Mouse (Mus musculus): ENCODE results near the gene Dock2. TPM values are rescaled to one million over a fixed set of nuclear protein-coding genes. Genes with fewer than 3 reads are reported as not detected.

The Dock2 gene
- total RNA-seq, 2 experiments from 2014 or later, result 0.86 to 1.6 TPM

- no peak for DNase-seq
- intact Hi-C loops (cut with DNase I), result no loop called here
These were observed 345.3 kb downstream of the Dock2 start for GRCm38 (mm10) chr11:34438429-34438828.

GRCm38 (mm10) chr11:34437446-34437845 is 346.2 kb downstream of the Dock2 start:
- intact Hi-C loops (cut with DNase I), result no loop called here
- DNase-seq, result no peak

DNA sequence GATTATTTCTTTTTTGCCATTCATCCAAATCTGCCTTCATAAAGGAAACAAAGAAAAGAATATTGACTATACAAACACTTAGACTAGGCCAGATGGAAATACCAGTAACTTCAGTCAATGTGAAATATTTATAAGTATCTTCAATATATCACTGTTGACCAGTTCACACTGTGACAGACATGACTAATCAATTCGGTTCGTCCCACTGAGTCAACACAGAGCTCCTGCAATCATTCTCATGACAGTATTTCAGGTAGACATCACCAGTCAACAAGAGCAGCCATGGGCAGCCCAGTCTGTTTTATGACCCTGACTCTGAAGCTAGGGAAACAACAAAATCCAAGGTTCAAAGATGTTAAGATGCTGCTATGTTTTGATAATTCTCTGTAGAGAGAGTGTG is 351.7 kb downstream of the Dock2 start:
- DNase-seq, result no peak
- intact Hi-C loops (cut with DNase I), result no loop called here

GRCm38 (mm10) chr11:34431371-34431770 is 352.3 kb downstream of the Dock2 start:
- intact Hi-C loops (cut with DNase I), result no loop called here
- DNase-seq, result no peak

DNA sequence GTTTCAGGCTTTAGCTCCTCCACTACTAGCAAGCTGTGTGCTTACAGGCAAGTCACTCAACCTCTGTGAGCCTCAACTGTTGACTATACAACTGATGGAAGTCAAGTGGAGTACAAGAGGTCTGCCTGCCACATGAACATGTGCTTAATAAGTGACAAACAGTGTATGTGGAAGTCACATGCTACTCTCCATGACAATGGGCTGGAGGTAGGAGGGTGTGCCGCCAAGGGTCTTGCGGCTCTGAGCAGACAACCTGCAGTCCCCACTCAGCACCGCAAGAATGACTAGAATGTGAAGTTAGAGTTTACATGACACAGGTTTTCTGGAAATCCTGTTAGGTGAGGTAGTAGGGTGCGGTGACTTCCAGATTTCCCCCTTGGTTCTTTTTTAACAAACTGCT is 352.8 kb downstream of the Dock2 start:
- DNase-seq, result no peak
- intact Hi-C loops (cut with DNase I), result no loop called here

DNA sequence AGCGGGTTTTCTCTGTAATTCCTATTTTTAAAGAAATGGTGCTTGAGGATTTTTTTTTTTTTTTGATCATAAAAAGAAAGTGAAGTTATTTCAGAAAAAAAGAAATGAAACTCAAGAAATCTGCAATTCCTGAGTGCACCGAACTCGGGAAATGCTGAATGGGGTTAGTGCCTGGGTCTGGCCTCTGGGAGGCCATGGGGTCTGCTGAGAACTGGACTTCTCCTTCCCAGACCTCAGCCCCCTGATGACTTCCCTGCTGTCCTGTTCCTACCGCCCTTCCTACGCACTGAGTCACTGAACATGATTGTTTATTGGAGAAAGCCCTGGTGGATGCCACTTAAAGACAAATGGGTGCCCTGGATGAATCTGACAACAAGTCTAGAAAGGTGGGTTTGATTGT is 356.5 kb downstream of the Dock2 start:
- no peak for DNase-seq
- intact Hi-C loops (cut with DNase I), result no loop called here

GRCm38 (mm10) chr11:34424546-34424945 is 359.1 kb downstream of the Dock2 start:
- intact Hi-C loops (cut with DNase I), result no loop called here
- no peak for DNase-seq

GRCm38 (mm10) chr11:34421061-34421460 is 362.6 kb downstream of the Dock2 start:
- DNase-seq, result no peak
- intact Hi-C loops (cut with DNase I), result no loop called here

DNA sequence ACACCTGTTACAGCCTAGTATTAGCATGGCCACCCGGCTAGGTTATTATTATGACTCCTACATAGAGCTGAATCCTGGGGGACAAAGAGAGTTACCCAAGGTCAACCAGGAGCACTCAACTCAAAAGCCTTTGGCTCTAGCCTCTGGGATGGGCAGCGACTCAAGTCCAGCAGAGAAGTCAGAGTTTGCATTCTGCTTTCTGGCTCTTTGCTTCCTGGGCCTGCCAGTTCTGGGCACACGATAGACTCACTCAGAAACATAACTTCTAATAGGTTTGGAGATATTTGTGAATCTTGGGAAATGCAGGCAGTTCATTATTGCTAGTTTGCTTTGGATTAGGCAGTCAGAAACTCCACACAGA is 367.1 kb downstream of the Dock2 start:
- DNase-seq, result no peak
- intact Hi-C loops (cut with DNase I), result no loop called here

GRCm38 (mm10) chr11:34415884-34416618 is 367.6 kb downstream of the Dock2 start:
- no peak for DNase-seq
- intact Hi-C loops (cut with DNase I), result no loop called here

- intact Hi-C loops (cut with DNase I), result no loop called here
- no peak for DNase-seq
These were observed 376.8 kb downstream of the Dock2 start for GRCm38 (mm10) chr11:34406850-34407249.

GRCm38 (mm10) chr11:34406309-34406708 is 377.4 kb downstream of the Dock2 start:
- DNase-seq, result no peak
- intact Hi-C loops (cut with DNase I), result no loop called here

DNA sequence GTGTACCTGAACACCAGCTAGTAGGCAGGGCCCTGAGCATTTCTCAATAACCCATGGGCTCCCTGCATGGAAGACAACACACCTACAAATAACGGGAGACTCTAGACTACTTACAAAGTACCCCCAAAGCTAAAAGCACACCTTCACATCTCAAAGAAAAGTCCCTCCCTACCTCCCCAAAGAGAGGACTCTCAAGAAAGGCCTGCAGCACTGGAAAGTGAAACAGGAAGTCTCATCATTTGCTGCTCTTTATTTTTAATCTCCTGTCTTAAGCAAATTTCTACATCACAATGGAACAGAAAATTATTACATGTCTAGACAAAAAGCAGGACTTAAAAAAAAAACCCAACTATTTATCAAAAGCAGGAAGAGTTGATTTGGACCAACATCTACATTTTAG is 378.4 kb downstream of the Dock2 start:
- intact Hi-C loops (cut with DNase I), result no loop called here
- DNase-seq, result no peak

GRCm38 (mm10) chr11:34401343-34401742 is 382.3 kb downstream of the Dock2 start:
- intact Hi-C loops (cut with DNase I), result no loop called here

GRCm38 (mm10) chr11:34398555-34398954 is 385.1 kb downstream of the Dock2 start:
- intact Hi-C loops (cut with DNase I), result no loop called here
- no peak for DNase-seq

More at GRCm38 (mm10) chr11:34401343-34401742, 382.3 kb downstream of the Dock2 start:
- DNase-seq, result no peak

DNA sequence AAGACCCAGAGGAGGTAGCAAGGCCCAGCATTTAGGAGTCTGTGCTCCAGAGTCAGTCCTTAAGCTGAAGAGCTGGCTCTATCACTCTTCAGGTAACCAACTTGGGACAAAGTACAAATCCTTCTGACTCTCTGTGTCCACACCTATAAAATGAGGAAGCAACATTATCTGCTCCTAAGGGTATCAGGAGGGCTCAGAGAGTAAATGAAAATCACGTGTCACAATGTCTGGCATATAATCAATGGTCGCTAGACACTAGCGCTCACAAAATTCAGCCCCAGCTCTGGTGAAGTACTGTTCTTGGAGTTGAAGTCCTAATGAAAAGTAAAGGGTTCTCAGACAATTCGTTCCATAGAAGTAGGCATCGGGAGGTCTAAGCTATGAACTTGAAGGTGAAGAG is 386.0 kb downstream of the Dock2 start:
- DNase-seq, result no peak
- intact Hi-C loops (cut with DNase I), result no loop called here

DNA sequence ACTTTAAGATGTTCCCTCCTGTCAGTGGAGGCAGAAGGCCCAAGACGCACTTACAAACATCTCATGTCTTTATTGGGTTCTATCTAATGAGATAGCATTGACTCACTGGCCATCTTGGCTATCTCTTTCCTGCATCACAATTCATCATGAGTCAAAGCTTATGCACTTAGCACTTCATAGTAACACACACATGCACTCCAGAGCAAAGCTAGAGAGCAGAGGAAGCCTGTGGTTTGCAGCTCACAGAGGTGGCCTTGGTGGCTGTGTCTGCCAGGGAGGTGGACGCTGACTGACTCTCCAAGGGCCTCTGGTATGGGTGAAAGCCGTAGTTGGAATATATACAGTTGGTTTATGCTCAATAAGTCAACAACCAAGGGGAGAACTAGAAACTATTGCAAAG is 387.9 kb downstream of the Dock2 start:
- intact Hi-C loops (cut with DNase I), result no loop called here
- no peak for DNase-seq

DNA sequence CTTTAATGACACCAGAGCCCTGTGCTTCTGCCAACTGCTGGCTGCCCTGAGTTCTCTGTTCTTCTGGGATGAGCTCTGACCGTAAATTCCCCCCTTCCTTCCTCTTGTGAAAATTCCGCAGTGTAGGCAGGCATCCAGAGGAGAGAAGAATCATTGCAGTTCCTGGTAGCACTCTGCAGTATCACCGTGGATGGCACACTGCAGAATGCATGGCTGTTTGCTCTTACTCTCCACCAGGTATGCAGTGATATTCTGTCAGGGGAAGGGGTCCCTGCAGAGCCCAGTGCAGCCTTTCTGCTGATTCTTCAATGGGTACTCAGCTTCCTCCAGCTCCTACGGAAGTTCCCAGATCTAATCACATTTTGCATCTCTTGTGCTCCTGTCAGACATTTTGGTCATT is 391.6 kb downstream of the Dock2 start:
- DNase-seq, result no peak
- intact Hi-C loops (cut with DNase I), result no loop called here

GRCm38 (mm10) chr11:34389261-34390116 is 394.2 kb downstream of the Dock2 start:
- no peak for DNase-seq
- intact Hi-C loops (cut with DNase I), result no loop called here

GRCm38 (mm10) chr11:34385001-34385688 is 398.5 kb downstream of the Dock2 start:
- no peak for DNase-seq
- intact Hi-C loops (cut with DNase I), result no loop called here

DNA sequence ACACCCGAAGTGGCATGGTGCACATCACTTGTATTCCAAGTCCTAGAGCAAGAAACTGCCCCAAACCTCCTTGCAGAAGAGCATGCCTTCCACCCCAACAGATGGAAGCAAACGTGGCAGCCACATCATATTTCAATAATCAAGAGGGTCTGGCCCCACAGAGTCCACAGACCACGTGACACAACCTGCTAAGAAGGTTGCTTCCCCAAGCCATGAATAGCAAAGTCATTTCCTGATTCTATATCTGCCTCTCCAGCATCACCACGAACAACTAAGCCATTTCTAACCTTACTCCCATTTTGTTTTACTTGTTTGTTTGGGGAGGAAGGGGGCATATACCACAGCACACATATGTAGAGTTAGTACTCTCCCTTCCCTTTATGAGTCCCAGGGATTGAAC is 399.5 kb downstream of the Dock2 start:
- intact Hi-C loops (cut with DNase I), result no loop called here
- no peak for DNase-seq
